Comparison of ENCODE assay signal across 23 mouse cellular contexts in genomic region chr13:85096174-85096573, GRCm38 (mm10).
A peak's percentile ranks its signal among the peaks of the same experiment; 100 is the strongest.
DNase-seq lines count a peak whose midpoint lies in the region; ATAC-seq and TF ChIP-seq lines count a peak whose summit lies in the region.
"Had no signal": no experiment of that assay in that cellular context is flagged by ENCODE, and none has a peak within 500 bp of the region (broad histone marks: within the 10 kb centered on the region; RNA-seq: fewer than 3 reads in every experiment).

No protein-coding gene starts in this region.

- TF ChIP-seq RAD21 in MEL (IDR thresholded peaks at IDR 0.05; ENCODE audit: low read depth, low read length): no peak

- H3K9me3 ChIP-seq in MEL (replicated peaks; ENCODE audit: insufficient read depth, low read length): no peaks in the 10 kb centered on the region

- TF ChIP-seq CTCF in MEL (IDR thresholded peaks at IDR 0.05 in 2 of 3, conservative IDR thresholded peaks at IDR 0.05 in 1 of 3; ENCODE audit: control insufficient read depth in 1 of 3, insufficient read depth in 1 of 3, low read depth in 2 of 3, low read length in 3 of 3, poor library complexity in 1 of 3, severe bottlenecking in 1 of 3): no peak

- peaks cover 0 to 5% of the 10 kb centered on the region in 2 experiments; a peak in 2 of 4 replicates for H3K4me1 ChIP-seq in MEL (ENCODE audit: control insufficient read depth in 1 of 2, insufficient read depth in 2 of 2, low read length in 2 of 2)
- H3K4me1 ChIP-seq: embryonic facial prominence, embryonic 13.5 days; embryonic facial prominence, embryonic 15.5 days; forebrain, embryonic 10.5 days; forebrain, embryonic 12.5 days had no signal

- H3K9ac ChIP-seq in MEL (ENCODE audit: control insufficient read depth, low read depth, low read length, poor library complexity, severe bottlenecking): no peak overlapping the region
- H3K9ac ChIP-seq: embryonic facial prominence, embryonic 13.5 days; embryonic facial prominence, embryonic 15.5 days; forebrain, embryonic 12.5 days had no signal

- no peak for TF ChIP-seq POLR2A in MEL (IDR thresholded peaks at IDR 0.05; ENCODE audit: control insufficient read depth in 1 of 2, insufficient read depth in 1 of 2, low read depth in 1 of 2, low read length in 2 of 2, poor library complexity in 1 of 2)

- H3K27me3 ChIP-seq in MEL (ENCODE audit: control insufficient read depth in 1 of 2, insufficient read depth in 2 of 2, low read length in 2 of 2): peaks cover 0 to 3% of the 10 kb centered on the region in 2 experiments; a peak in 2 of 4 replicates
- H3K27me3 ChIP-seq: embryonic facial prominence, embryonic 13.5 days; embryonic facial prominence, embryonic 15.5 days; forebrain, embryonic 12.5 days; Patski had no signal

- H3K4me3 ChIP-seq in MEL (ENCODE audit: control insufficient read depth in 1 of 2, insufficient read depth in 1 of 2, low read depth in 2 of 2, low read length in 2 of 2): no peak overlapping the region
- H3K4me3 ChIP-seq: embryonic facial prominence, embryonic 13.5 days; embryonic facial prominence, embryonic 15.5 days; erythroblast, embryonic 14.5 days; forebrain, embryonic 10.5 days; forebrain, embryonic 12.5 days had no signal

- 0 out of 4 replicates have a peak, but pooled peaks cover 0 to 2% of the 10 kb centered on the region in 2 experiments for H3K36me3 ChIP-seq in MEL (ENCODE audit: control insufficient read depth in 1 of 2, insufficient read depth in 2 of 2, low read length in 2 of 2)
- H3K36me3 ChIP-seq: embryonic facial prominence, embryonic 13.5 days; embryonic facial prominence, embryonic 15.5 days; forebrain, embryonic 10.5 days; forebrain, embryonic 12.5 days had no signal

- H3K79me2 ChIP-seq in MEL (ENCODE audit: control insufficient read depth, insufficient read depth, low read length, poor library complexity): no peaks in the 10 kb centered on the region

- TF ChIP-seq EP300 in MEL (IDR thresholded peaks at IDR 0.05; ENCODE audit: low read depth in 1 of 2, low read length in 2 of 2): peak; percentile 94 to 96

- DNase-seq in 416B (ENCODE audit: low read depth) (peak; percentile 54), MEL (ENCODE audit: low read depth, low spot score) (peak; percentile 62)
- no peak for DNase-seq in layer of hippocampus, adult 18-20 months (ENCODE audit: low spot score in 2 of 2)
- no peak for DNase-seq in spleen, postnatal 10 days (ENCODE audit: low spot score in 2 of 2)
- DNase-seq: adrenal gland, adult 8-10 months; adrenal gland, postnatal 14 days; adrenal gland, postnatal 36 days; cerebellum, adult 11-12 months; cerebellum, adult 2 months; cerebellum, adult 9-10 months; cerebellum, postnatal 10 days; cerebellum, postnatal 25 days; embryo, embryonic 11 days had no signal

- peak; percentile 6; the same call in 1 of the 2 replicates for ATAC-seq in megakaryocyte progenitor cell, adult 5-6 weeks (replicated peaks; ENCODE audit: poor library complexity)
- ATAC-seq: activated CD4-positive, CD25-positive, alpha-beta regulatory T cell, adult 4 months; forebrain, embryonic 14.5 days; forebrain, embryonic 16.5 days; Patski had no signal

- H3K27ac ChIP-seq in MEL (ENCODE audit: control insufficient read depth, low read depth, low read length): no peak overlapping the region
- H3K27ac ChIP-seq: embryonic facial prominence, embryonic 13.5 days; embryonic facial prominence, embryonic 15.5 days; forebrain, embryonic 10.5 days; forebrain, embryonic 12.5 days had no signal

TF ChIP-seq in MEL, 35 proteins besides CTCF, POLR2A, EP300 and RAD21:
- no peak for TF ChIP-seq GABPA (IDR thresholded peaks at IDR 0.05; ENCODE audit: low read depth, low read length)
- TF ChIP-seq MYB (IDR thresholded peaks at IDR 0.05; ENCODE audit: low read depth, low read length): peak; percentile 67; the same call in 1 of the 2 replicates
- peak; percentile 52; the same call in 1 of the 2 replicates for TF ChIP-seq TAL1 (IDR thresholded peaks at IDR 0.05; ENCODE audit: low read length)
- TF ChIP-seq ELF1 (IDR thresholded peaks at IDR 0.05; ENCODE audit: low read depth, low read length): 0 out of 2 replicates have a peak, but pooled peaks have one; percentile 21
- no peak for TF ChIP-seq E2F4 (IDR thresholded peaks at IDR 0.05; ENCODE audit: borderline replicate concordance, low read depth, low read length)
- peak; percentile 91 for TF ChIP-seq TCF12 (IDR thresholded peaks at IDR 0.05; ENCODE audit: low read depth, low read length)
- TF ChIP-seq ETS1 (IDR thresholded peaks at IDR 0.05; ENCODE audit: low read depth, low read length): peak; percentile 85
- TF ChIP-seq SIN3A (IDR thresholded peaks at IDR 0.05; ENCODE audit: low read length): peak; percentile 63
- 0 out of 2 replicates have a peak, but pooled peaks have one; percentile 54 for TF ChIP-seq MXI1 (IDR thresholded peaks at IDR 0.05; ENCODE audit: low read depth, low read length)
- peak; percentile 100 for TF ChIP-seq RCOR1 (IDR thresholded peaks at IDR 0.05; ENCODE audit: low read depth, low read length)
- peak; percentile 95 for TF ChIP-seq MAFK (IDR thresholded peaks at IDR 0.05; ENCODE audit: borderline replicate concordance, low read depth, low read length)
- peak; percentile 98 for TF ChIP-seq GATA1 (IDR thresholded peaks at IDR 0.05; ENCODE audit: low read depth, low read length)
- no peak for TF ChIP-seq ZC3H11A (IDR thresholded peaks at IDR 0.05; ENCODE audit: low read depth, low read length)
- peak; percentile 81; the same call in 1 of the 2 replicates for TF ChIP-seq BHLHE40 (IDR thresholded peaks at IDR 0.05; ENCODE audit: borderline replicate concordance, low read depth, low read length)
- 0 out of 2 replicates have a peak, but pooled peaks have one; percentile 50 for TF ChIP-seq MYC (IDR thresholded peaks at IDR 0.05; ENCODE audit: low read depth, low read length)

Comparison
In these comparisons a context has a peak if more than half of its experiments do, and no peak if none do; other contexts are left out.
1. DNase-seq: peak in 416B (single experiment) and MEL (single experiment); none in layer of hippocampus, adult 18-20 months (0 of 2) and spleen, postnatal 10 days (0 of 2).